Mouse (Mus musculus) neural tube, embryonic 13.5 days (tissue): ENCODE data around the gene Sf3b3. TPM values are rescaled to one million over a fixed set of nuclear protein-coding genes. Genes with fewer than 3 reads are reported as not detected.
"Not testable (repeated sequence)": the region's sequence is repeated elsewhere in the genome, so short reads cannot be mapped to it uniquely, and the experiment has no call there.

Experiments used
- ATAC-seq: fragments of 200-750 bp; cut with Nextera tagmentation; 2 replicates; pipeline ENCODE4 v1.8.0; 2017; ENCODE audit warnings: low read depth, mild to moderate bottlenecking, moderate TSS enrichment, moderate library complexity
- H3K27ac ChIP-seq: fragments of 300-500 bp; sonication (generic); replicated peaks from 2 replicates; pipeline ENCODE4 v1.5.1; 2015; ENCODE audit warnings: moderate library complexity, mild to moderate bottlenecking, inconsistent platforms
- H3K27me3 ChIP-seq: fragments of 300-500 bp; sonication (generic); 2 replicates; pipeline ENCODE4 v1.6.1; 2015; ENCODE audit warnings: mild to moderate bottlenecking, inconsistent platforms
- H3K36me3 ChIP-seq: fragments of 300-500 bp; sonication (generic); 2 replicates; pipeline ENCODE4 v1.6.1; 2015; ENCODE audit warnings: mild to moderate bottlenecking, inconsistent platforms
- H3K4me1 ChIP-seq: fragments of 300-500 bp; sonication (generic); replicated peaks from 2 replicates; pipeline ENCODE4 v1.6.1; 2015; ENCODE audit warnings: inconsistent platforms
- H3K4me2 ChIP-seq: fragments of 300-500 bp; sonication (generic); 2 replicates; pipeline ENCODE4 v1.6.1; 2015; ENCODE audit warnings: inconsistent platforms, mild to moderate bottlenecking, moderate library complexity
- H3K4me3 ChIP-seq: fragments of 300-500 bp; sonication (generic); 2 replicates; pipeline ENCODE4 v1.5.1; 2015; ENCODE audit warnings: mild to moderate bottlenecking, inconsistent platforms
- H3K9ac ChIP-seq: fragments of 300-500 bp; sonication (generic); 2 replicates; pipeline ENCODE4 v1.6.1; 2015; ENCODE audit warnings: moderate library complexity, mild to moderate bottlenecking, inconsistent platforms
- H3K9me3 ChIP-seq: fragments of 300-500 bp; sonication (generic); 2 replicates; pipeline ENCODE4 v1.6.1; 2016; ENCODE audit warnings: inconsistent platforms
- WGBS: fragments of 180-500 bp; shearing (Covaris S2); methylation state at CpG from one replicate; pipeline ENCODE4 v1.1.7; 2015; 5-methylcytosine and 5-hydroxymethylcytosine counted together
- polyA plus RNA-seq: library from polyadenylated mRNA; unstranded; fragments of >200 nt; fragmentation: Nextera tagmentation; extraction: Ambion mirVana; gene quantifications from 2 replicates; pipeline ENCODE4 v1.2.1, GENCODE M21; 2015

Sf3b3 gene
- polyA plus RNA-seq, 1 experiment from 2014 or later = 93.9 TPM

DNA sequence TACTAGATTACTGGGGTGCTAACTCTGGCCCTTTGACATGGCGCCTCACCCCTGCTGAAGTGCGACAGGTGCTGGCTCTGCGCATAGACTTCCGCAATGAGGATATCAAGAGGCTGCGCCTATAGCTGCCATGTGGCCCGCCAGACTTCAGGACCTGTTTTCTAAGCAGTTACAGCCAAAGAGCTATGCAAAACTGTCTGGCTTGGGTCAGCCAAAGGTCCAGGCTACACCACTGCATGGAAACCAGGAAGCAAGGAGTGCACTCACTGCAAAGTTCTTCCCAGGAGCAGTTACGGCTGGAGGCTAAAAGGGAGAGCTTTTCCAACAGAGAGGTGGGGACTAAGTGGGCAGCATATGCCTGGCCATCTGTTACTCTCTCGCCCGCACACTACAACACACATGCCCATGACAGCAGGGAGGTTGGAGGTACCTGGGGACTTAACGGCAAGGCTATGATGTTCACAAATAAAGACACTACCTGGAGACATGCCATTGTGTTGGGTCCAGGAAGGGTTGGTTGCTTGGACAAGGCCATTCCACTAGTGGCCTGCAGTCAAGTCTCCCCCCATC lies 35.2 kb upstream of the Sf3b3 start:
- H3K9me3 ChIP-seq = no peaks in the 10 kb centered on the region
- H3K4me2 ChIP-seq = no peak overlapping the region
- H3K27me3 ChIP-seq = no peaks in the 10 kb centered on the region
- no peak overlapping the region for H3K27ac ChIP-seq
- no peak overlapping the region for H3K9ac ChIP-seq
- no peak overlapping the region for H3K4me3 ChIP-seq
- WGBS = 89% methylated on average over 10 of the region's 10 CpGs
- peaks cover 98% of the 10 kb centered on the region for H3K36me3 ChIP-seq
- no peak for ATAC-seq
- H3K4me1 ChIP-seq = no peaks in the 10 kb centered on the region

DNA sequence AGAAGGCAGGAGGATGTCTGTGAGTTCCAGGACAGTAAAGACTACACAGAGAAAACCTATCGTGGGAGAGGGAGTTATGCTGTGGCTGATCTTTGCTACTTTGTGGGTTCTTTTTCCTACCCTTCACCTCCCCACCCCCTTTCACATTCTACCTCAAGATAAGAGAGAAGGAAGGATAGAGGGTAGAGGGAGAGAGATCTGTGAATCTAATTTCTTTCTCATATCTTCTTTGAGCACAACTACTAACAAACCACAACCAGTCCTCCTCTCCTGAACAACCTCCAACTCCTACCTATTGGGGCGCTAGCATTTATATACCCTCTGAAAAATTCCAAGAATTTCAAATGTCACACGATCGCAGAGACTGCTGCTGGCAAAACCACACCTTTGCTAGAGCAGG lies 31.3 kb upstream of the Sf3b3 start:
- H3K36me3 ChIP-seq = peaks cover 93% of the 10 kb centered on the region

GRCm38 (mm10) chr8:110870501-110870900 lies 23.9 kb upstream of the Sf3b3 start:
- no peak for ATAC-seq
- Histone ChIP-seq H3K4me1 (no peaks in the 10 kb centered on the region), H3K4me3 (no peak overlapping the region), H3K9ac (no peak overlapping the region), H3K27ac (no peak overlapping the region), H3K4me2 (no peak overlapping the region), H3K36me3 (peaks cover 91% of the 10 kb centered on the region), H3K27me3 (no peaks in the 10 kb centered on the region), H3K9me3 (no peaks in the 10 kb centered on the region)
- WGBS = 97% methylated on average over 2 of the region's 2 CpGs

More for the DNA sequence above, 31.3 kb upstream of the Sf3b3 start:
- no peak overlapping the region for H3K4me2 ChIP-seq
- 92% methylated on average over 4 of the region's 4 CpGs for WGBS
- no peaks in the 10 kb centered on the region for H3K27me3 ChIP-seq
- no peak overlapping the region for H3K27ac ChIP-seq
- H3K4me3 ChIP-seq = no peak overlapping the region
- no peak for ATAC-seq
- H3K9me3 ChIP-seq = no peaks in the 10 kb centered on the region
- no peak overlapping the region for H3K9ac ChIP-seq
- no peaks in the 10 kb centered on the region for H3K4me1 ChIP-seq

GRCm38 (mm10) chr8:110861347-110862025 lies 14.9 kb upstream of the Sf3b3 start:
- not testable (repeated sequence) for H3K9me3 ChIP-seq, H3K4me2 ChIP-seq, H3K9ac ChIP-seq, H3K27me3 ChIP-seq, H3K27ac ChIP-seq, ATAC-seq, H3K4me1 ChIP-seq, H3K4me3 ChIP-seq
- WGBS = 95% methylated on average over 7 of the region's 7 CpGs
- H3K36me3 ChIP-seq = peaks cover 94% of the 10 kb centered on the region

DNA sequence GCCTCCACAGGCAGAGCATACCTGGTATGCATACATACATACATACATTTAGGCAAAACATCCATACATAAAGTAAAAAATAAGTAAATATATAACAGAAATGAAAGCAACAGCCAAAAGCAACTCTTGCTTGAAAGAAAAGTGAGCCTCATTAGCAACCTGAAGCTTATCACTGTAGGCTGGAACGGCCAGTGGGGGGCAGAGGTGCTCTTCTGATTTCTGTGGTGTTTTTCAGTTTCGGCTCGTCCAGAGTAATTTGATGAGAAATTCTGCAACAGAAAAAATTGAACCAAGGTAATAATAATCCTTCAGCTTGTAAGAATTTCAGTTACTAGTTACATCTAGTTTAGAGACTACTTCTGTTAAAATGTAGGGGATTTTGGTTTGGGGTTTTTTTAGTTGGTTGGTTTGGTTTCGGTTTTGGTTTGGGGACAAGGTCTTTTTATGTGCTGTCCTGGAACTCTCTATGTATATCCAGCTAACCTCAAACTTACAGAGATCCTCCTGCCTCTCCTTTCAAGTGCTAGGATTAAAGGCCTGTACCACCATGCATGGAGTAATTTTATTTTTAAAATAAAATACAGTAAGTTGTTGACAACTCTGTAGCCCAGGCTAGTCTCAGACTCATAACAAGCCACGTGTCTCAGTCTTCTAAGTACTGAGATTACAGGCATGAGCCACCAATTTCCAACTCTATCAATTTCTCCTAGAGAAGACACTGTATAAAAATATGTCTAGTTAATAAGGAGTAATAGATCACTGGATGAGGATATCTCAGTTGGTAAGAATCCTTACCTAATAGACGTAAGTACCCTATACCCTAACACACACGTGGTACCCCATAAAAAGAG lies 13.3 kb upstream of the Sf3b3 start:
- H3K4me3 ChIP-seq = no peak overlapping the region
- no peaks in the 10 kb centered on the region for H3K9me3 ChIP-seq
- peaks cover 94% of the 10 kb centered on the region for H3K36me3 ChIP-seq
- no peak overlapping the region for H3K4me2 ChIP-seq
- H3K27ac ChIP-seq = no peak overlapping the region
- no peaks in the 10 kb centered on the region for H3K4me1 ChIP-seq
- H3K9ac ChIP-seq = no peak overlapping the region
- no peaks in the 10 kb centered on the region for H3K27me3 ChIP-seq
- 87% methylated on average over 7 of the region's 7 CpGs for WGBS
- ATAC-seq = no peak

DNA sequence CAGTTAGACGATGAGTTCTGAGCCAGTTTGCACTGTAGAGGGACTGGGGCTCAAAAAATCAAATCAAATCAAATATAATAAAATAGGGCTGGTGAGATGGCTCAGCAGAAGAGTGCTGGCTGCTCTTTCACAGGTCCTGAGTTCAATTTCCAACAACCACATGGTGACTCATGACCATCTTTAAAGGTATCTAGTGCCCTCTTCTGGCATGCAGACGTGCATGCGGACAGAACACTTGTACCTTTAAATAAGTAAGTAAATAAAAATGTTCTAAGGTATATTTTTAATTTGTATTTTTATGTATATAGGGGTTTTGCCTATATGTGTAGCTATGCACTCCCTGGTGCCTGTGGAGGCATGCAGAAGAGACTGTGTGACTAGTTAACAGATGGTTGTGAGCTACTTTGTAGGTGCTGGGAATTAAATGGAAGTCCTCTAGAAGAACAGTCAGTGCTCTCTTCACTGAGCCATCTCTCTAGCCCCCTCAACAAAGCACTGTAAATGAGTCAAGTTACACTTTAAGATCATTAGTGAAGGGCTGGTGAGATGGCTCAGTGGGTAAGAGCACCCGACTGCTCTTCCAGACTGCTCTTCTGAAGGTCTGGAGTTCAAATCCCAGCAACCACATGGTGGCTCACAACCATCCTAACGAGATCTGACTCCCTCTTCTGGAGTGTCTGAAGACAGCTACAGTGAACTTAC lies 10.3 kb upstream of the Sf3b3 start:
- Histone ChIP-seq H3K27ac (no peak overlapping the region), H3K36me3 (peaks cover 94% of the 10 kb centered on the region), H3K4me1 (no peaks in the 10 kb centered on the region), H3K27me3 (no peaks in the 10 kb centered on the region), H3K4me2 (no peak overlapping the region), H3K9me3 (no peaks in the 10 kb centered on the region), H3K9ac (no peak overlapping the region), H3K4me3 (no peak overlapping the region)
- no peak for ATAC-seq
- WGBS = 92% methylated on average over 5 of the region's 5 CpGs

DNA sequence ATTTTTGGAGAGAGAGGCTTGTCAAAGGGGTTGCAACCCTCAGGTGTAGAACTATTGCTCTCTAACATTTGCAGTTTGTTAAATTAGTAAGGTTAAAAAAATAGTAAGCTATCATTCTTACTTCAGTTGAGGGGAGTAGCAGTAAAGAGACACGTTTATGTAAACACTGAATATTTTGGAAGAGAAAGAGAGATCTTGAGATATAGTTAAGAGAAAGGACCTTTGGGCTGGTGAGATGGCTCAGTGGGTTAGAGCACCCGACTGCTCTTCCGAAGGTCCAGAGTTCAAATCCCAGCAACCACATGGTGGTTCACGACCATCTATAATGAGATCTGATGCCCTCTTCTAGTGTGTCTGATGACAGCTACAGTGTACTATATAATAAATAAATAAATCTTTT lies 9.5 kb upstream of the Sf3b3 start:
- not testable (repeated sequence) for ATAC-seq, H3K9ac ChIP-seq, H3K27me3 ChIP-seq, H3K4me1 ChIP-seq, H3K9me3 ChIP-seq, H3K4me3 ChIP-seq, H3K4me2 ChIP-seq, H3K27ac ChIP-seq
- H3K36me3 ChIP-seq = peaks cover 96% of the 10 kb centered on the region
- 92% methylated on average over 4 of the region's 4 CpGs for WGBS

DNA sequence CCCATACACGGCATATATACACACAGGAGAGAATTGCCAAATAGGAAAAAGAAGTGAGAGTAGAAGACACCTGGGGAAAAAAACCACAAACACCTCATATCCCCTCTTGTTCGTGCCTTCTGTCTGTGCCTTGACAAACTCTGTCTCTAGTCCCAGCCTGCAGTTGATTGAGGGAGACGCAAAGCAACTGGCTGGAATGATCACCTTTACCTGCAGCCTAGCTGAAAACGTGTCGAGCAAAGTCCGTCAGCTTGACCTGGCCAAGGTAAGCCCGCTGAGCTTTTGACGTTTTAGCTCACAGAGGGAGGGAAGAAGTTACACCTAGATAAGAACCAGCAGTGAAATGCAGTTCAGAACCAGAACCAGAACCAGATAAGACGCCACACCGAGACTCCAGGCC lies 4.6 kb upstream of the Sf3b3 start:
- H3K4me2 ChIP-seq = no peak overlapping the region
- no peak overlapping the region for H3K9ac ChIP-seq
- no peaks in the 10 kb centered on the region for H3K9me3 ChIP-seq
- WGBS = 96% methylated on average over 10 of the region's 10 CpGs
- no peak overlapping the region for H3K27ac ChIP-seq
- H3K4me3 ChIP-seq = no peak overlapping the region
- H3K4me1 ChIP-seq = peaks cover 13% of the 10 kb centered on the region
- ATAC-seq = no peak
- H3K36me3 ChIP-seq = peaks cover 68% of the 10 kb centered on the region
- H3K27me3 ChIP-seq = no peaks in the 10 kb centered on the region

DNA sequence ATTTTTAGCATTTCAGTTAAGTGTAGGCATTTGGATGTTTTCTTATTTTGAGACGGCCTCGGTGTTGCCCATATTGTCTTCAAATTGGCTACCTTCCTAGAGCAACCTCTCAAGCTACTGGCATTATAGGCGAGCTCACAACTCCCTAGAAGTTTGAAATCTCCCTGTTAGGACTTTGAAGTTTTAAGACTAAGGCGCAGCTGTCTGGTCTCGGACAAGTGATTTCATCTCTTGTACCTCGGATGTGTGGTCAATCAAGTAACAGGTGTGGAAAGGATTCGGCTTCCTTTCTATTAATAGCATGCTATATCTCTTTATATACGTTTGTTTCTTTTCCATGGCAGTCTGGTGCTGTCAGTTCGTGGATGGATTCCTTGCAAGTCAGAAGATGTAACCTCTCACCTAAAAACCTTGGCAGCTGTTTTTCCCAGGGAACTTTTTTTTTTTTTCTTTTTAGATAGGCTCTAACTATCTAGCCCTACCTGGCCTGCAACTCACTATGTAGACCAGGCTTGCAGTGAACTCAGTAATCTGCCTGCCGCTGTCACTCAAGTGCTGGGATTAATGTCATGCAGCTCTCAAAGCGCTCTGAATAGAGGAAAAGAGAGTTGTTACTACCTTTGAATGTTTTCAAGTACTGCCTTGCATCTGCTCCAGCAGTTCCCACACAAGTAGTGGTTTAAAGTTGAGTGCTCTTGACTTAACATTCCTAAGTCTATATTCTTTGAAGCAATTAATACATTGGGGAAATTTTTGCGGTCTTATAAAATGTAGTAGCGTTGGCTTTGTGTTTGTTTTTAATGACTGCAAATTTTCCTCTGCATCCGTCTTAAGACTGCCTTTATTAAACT lies 1.3 kb upstream of the Sf3b3 start:
- peak overlapping the region; percentile 80 for H3K4me2 ChIP-seq
- peaks cover 33% of the 10 kb centered on the region for H3K4me1 ChIP-seq
- no peaks in the 10 kb centered on the region for H3K27me3 ChIP-seq
- no peak for ATAC-seq
- H3K9me3 ChIP-seq = no peaks in the 10 kb centered on the region
- H3K9ac ChIP-seq = peak overlapping the region; percentile 81
- WGBS = 67% methylated on average over 14 of the region's 14 CpGs
- H3K36me3 ChIP-seq = peaks cover 54% of the 10 kb centered on the region
- H3K27ac ChIP-seq = no peak overlapping the region
- H3K4me3 ChIP-seq = peak overlapping the region; percentile 96

DNA sequence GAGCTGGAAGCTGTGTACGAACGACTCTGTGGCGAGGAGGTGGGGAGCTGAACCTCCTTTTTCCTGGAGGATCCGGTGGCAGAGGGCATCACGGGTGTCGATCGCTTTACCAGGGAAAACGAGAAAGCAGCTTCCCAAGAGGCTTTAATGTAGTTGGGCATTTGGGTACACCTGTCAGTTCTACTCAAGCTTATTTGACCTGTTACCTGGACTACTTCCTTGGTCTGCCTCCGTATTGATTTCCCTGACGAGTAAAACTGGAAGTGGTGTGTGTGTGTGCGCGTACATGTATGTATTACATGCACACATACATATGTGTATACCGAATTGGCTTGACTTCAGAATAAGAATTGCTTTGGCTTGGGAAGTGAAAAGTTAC lies 573 bp upstream of the Sf3b3 start:
- Histone ChIP-seq H3K36me3 (peaks cover 54% of the 10 kb centered on the region), H3K9me3 (no peaks in the 10 kb centered on the region), H3K9ac (peak overlapping the region; percentile 81), H3K4me3 (peak overlapping the region; percentile 96), H3K27me3 (no peaks in the 10 kb centered on the region), H3K4me1 (peaks cover 33% of the 10 kb centered on the region), H3K4me2 (peak overlapping the region; percentile 80), H3K27ac (peak overlapping the region; percentile 94)
- WGBS = 2% methylated on average over 13 of the region's 13 CpGs
- ATAC-seq = peak; percentile 43; the same call in 1 of the 2 replicates

GRCm38 (mm10) chr8:110845821-110846404 lies 674 bp downstream of the Sf3b3 start:
- peak overlapping the region; percentile 94 for H3K27ac ChIP-seq
- peak overlapping the region; percentile 97 for H3K9ac ChIP-seq
- H3K9me3 ChIP-seq = no peaks in the 10 kb centered on the region
- H3K27me3 ChIP-seq = no peaks in the 10 kb centered on the region
- 11% methylated on average over 17 of the region's 17 CpGs for WGBS
- no peak for ATAC-seq
- peaks cover 52% of the 10 kb centered on the region for H3K36me3 ChIP-seq
- peaks cover 33% of the 10 kb centered on the region for H3K4me1 ChIP-seq
- H3K4me2 ChIP-seq = peak overlapping the region; percentile 80
- peak overlapping the region; percentile 96 for H3K4me3 ChIP-seq
